Mouse (Mus musculus) common myeloid progenitor, adult 5-6 weeks (primary cell): ENCODE data around the gene Esp3. TPM values are rescaled to one million over a fixed set of nuclear protein-coding genes. Genes with fewer than 3 reads are reported as not detected.
"Not testable (repeated sequence)": the region's sequence is repeated elsewhere in the genome, so short reads cannot be mapped to it uniquely, and the experiment has no call there.

Source experiments
- ATAC-seq: replicated peaks from 2 replicates; pipeline ENCODE4 v1.8.0; 2016; ENCODE audit warnings: low read depth, mild to moderate bottlenecking, moderate TSS enrichment, inconsistent platforms; ENCODE audit not compliant: poor library complexity, severe bottlenecking
- total RNA-seq: library from RNA; stranded (forward); fragments of 200-1000, 187-1606 nt; gene quantifications from 2 replicates; pipeline ENCODE4 v1.2.3, GENCODE M21; 2017

Gene Esp3
- not detected in 2 replicates for total RNA-seq

- ATAC-seq: not testable (repeated sequence)
These were observed at the start of gene Esp3 for GRCm38 (mm10) chr17:40631775-40632174. Esp3 (plus strand) TSS chr17:40632075.

DNA sequence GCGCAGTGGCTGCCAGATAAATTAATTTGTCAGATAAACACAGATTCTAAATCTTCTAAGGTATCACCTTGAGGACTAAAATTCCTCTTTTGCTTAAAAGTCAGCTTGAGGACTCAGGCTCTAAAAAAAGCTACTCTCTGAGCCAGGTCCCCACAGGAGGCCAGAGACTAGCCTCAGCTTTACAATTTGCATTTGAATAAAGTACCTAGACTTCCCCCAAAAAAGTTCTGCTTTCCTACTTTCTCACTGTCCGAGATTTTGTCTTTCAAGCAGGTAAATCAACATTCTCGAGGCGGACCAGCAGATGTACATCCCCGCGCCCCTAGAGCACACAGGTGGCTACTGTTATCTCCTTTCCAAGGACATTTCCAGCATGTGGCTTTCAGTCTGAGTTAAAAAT, 48.0 kb upstream of the Esp3 start:
- not testable (repeated sequence) for ATAC-seq

DNA sequence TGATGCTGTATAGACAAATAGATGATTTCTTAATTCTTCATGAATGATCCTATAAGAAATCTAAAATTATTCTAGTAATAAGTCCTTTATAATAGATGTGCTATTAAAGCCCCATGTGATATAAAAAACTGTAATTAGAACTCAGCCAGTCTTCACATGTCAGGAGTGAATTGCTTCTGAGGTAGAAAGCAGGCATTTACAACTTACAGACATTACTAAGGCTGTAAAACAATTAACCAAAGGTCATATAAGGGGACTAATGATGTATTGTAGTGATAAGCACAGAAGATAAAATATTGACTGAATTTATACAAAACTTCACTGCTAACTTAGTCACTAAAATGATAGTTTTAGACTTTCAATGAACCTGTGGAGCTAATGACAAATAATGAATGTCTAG, 40.6 kb upstream of the Esp3 start:
- no peak for ATAC-seq

DNA sequence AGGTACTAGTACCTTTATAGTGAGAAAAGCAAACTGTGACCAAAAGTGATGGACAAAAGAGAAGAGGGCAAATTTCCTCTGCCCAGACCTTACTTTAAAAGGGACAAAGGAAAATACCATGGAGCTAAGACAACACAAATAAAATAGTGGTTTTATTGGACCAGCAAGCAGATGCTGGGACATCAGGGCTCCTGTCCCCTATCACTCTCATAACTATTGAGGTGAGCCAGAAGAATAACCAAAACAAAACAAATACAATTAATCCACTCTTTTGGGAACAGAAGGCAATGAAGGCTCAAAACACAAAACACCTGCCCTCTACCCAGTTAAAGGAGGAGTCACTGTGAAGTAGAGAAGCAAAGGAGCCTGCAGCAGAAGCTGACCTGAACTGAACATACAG, 33.6 kb upstream of the Esp3 start, which contains the start of gene Esp4:
Esp4 (plus strand) TSS at position 301 of the 400 bp plus-strand sequence.
- ATAC-seq: no peak

DNA sequence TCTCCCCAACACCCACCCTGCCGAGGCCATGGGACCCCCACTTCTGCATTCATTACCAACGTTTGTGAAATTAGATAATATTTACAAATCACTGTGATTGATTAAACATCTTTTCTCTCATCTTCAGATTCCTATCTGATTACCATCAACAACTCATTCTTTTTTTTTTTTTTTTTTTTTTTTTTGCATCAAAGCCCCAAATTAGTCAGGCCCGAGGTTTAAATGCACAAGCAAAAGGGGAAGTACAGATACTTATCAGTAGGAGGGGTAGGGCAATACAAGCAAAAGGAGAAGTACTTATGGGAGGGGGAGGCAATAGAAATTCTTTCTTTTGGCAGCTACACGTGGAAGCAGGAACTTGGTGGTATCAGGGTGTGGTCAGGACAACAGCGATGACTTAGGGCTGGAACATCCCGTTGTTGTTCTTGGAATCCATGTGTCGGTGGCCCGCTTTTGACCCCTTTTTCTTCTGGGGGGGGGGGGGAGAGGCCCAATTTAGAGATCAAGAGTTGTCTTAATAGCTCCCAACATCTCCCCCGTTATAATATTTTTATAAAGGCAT, 30.3 kb downstream of the Esp3 start:
- not testable (repeated sequence) for ATAC-seq

GRCm38 (mm10) chr17:40663161-40663811, 31.4 kb downstream of the Esp3 start:
- ATAC-seq: not testable (repeated sequence)

Other genes with a start within 250 kb of the Esp3 start
- not detected in 2 replicates for gene Esp8, start 112.1 kb upstream of the Esp3 start, total RNA-seq
- gene Esp6, start 70.6 kb upstream of the Esp3 start, total RNA-seq: not detected in 2 replicates
- gene Esp4, start 33.5 kb upstream of the Esp3 start, total RNA-seq: not detected in 2 replicates
- gene Esp1, start 95.0 kb downstream of the Esp3 start, total RNA-seq: not detected in 2 replicates
- gene Crisp2, start 174.9 kb downstream of the Esp3 start, total RNA-seq: not detected in 2 replicates
- gene Rhag, start 179.1 kb downstream of the Esp3 start, total RNA-seq: 29.7 and 30.5 TPM in 2 replicates
- gene 9130008F23Rik, start 248.5 kb downstream of the Esp3 start, total RNA-seq: 5.7 and 6.2 TPM in 2 replicates